Mouse (Mus musculus) heart, embryonic 11.5 days (tissue): ENCODE data around the gene Rbm44. TPM values are rescaled to one million over a fixed set of nuclear protein-coding genes. Genes with fewer than 3 reads are reported as not detected.
A peak's percentile ranks its signal among the peaks of the same experiment; 100 is the strongest.

Source experiments
- ATAC-seq: fragments of 200-750 bp; cut with Nextera tagmentation; replicated peaks from 2 replicates; pipeline ENCODE4 v1.8.0; 2017; ENCODE audit warnings: moderate library complexity; ENCODE audit not compliant: insufficient number of reproducible peaks, low FRiP score, low TSS enrichment
- H3K27ac ChIP-seq: fragments of 300-500 bp; sonication (generic); 2 replicates; pipeline ENCODE4 v1.5.1; 2014; ENCODE audit warnings: mild to moderate bottlenecking, low read depth, low read length
- H3K27me3 ChIP-seq: fragments of 300-500 bp; sonication (generic); 2 replicates; pipeline ENCODE4 v1.6.1; 2014; ENCODE audit warnings: mild to moderate bottlenecking, low read length, mixed read lengths; ENCODE audit not compliant: control insufficient read depth, insufficient read depth
- H3K36me3 ChIP-seq: fragments of 300-500 bp; sonication (generic); 2 replicates; pipeline ENCODE4 v1.6.1; 2014; ENCODE audit warnings: mild to moderate bottlenecking, low read length, moderate library complexity, mixed read lengths; ENCODE audit not compliant: control insufficient read depth, insufficient read depth
- H3K4me1 ChIP-seq: fragments of 300-500 bp; sonication (generic); 2 replicates; pipeline ENCODE4 v1.6.1; 2014; ENCODE audit warnings: low read length; ENCODE audit not compliant: control insufficient read depth, insufficient read depth
- H3K4me2 ChIP-seq: fragments of 300-500 bp; sonication (generic); 2 replicates; pipeline ENCODE4 v1.6.1; 2014; ENCODE audit warnings: mild to moderate bottlenecking, moderate library complexity
- H3K4me3 ChIP-seq: fragments of 300-500 bp; sonication (generic); 2 replicates; pipeline ENCODE4 v1.5.1; 2014; ENCODE audit warnings: low read depth, low read length
- H3K9ac ChIP-seq: fragments of 300-500 bp; sonication (generic); 2 replicates; pipeline ENCODE4 v1.6.1; 2014; ENCODE audit warnings: mild to moderate bottlenecking, low read depth, low read length, moderate library complexity
- H3K9me3 ChIP-seq: fragments of 300-500 bp; sonication (generic); replicated peaks from 2 replicates; pipeline ENCODE4 v1.6.1; 2016; ENCODE audit warnings: low read length; ENCODE audit not compliant: control insufficient read depth
- WGBS: fragments of 180-500 bp; shearing (Covaris S2); extraction: QIAGEN DNeasy Blood & Tissue Kit; methylation state at CpG from one replicate; pipeline ENCODE4 v1.1.7; 2014; ENCODE audit not compliant: insufficient replicate concordance; 5-methylcytosine and 5-hydroxymethylcytosine counted together
- polyA plus RNA-seq: library from polyadenylated mRNA; unstranded; fragments of >200 nt; fragmentation: Nextera tagmentation; extraction: Ambion mirVana; gene quantifications from 2 replicates; pipeline ENCODE4 v1.2.1, GENCODE M21; 2014

Rbm44 gene
- polyA plus RNA-seq, 1 experiment from 2014 or later: 2.4 TPM

DNA sequence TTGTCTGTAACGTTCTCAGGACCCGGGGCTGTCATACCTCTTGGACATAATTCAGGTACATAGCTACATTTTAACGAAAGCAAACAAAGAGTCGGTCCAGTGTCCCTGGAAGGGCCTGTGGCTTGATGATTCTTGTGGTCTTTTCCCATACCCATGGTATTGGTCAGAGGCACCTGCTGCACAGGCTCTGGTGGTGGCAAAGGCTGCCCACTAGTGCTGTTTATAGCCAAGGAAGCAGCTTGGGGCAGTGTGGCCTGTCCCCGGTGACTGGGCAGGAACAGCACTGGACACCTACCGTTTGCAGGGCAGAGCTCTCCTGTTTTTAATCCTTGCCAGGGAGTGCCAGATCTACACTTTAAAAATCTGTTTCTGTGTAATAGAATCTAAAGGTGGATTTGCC is 35.8 kb downstream of the Rbm44 start:
- no peak overlapping the region for H3K4me3 ChIP-seq
- no peaks in the 10 kb centered on the region for H3K36me3 ChIP-seq
- H3K4me2 ChIP-seq: peak overlapping the region; percentile 81; the same call in 1 of the 2 replicates
- no peaks in the 10 kb centered on the region for H3K9me3 ChIP-seq
- ATAC-seq: no peak
- H3K27ac ChIP-seq: no peak overlapping the region
- no peak overlapping the region for H3K9ac ChIP-seq
- 68% methylated on average over 6 of the region's 6 CpGs for WGBS
- H3K27me3 ChIP-seq: peaks cover 2% of the 10 kb centered on the region
- H3K4me1 ChIP-seq: peaks cover 15% of the 10 kb centered on the region; the same call in 1 of the 2 replicates

DNA sequence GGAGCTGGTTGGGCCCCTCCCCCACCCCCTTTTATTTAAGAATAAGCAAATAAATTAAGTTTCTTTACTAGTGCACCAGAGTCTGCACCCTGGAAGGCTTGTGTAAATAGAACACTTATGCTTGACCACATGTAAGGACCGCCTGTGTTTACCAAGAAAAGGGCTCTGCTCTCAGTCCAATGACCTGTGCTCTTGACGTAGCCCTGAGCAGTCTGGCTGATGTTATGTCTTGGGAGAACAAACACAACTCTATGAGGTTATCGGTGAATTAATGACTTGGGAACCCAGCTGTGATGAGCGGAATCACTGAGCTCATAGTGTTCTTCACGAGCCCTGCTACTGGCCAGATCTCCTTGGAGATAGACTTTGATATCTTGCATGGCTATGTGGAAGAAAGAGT is 36.4 kb downstream of the Rbm44 start:
- Histone ChIP-seq H3K36me3 (peaks cover under 1% of the 10 kb centered on the region; the same call in 1 of the 2 replicates), H3K4me1 (peaks cover 15% of the 10 kb centered on the region; the same call in 1 of the 2 replicates), H3K27me3 (peaks cover 2% of the 10 kb centered on the region), H3K27ac (no peak overlapping the region), H3K9me3 (no peaks in the 10 kb centered on the region; the same call in 1 of the 2 replicates), H3K9ac (no peak overlapping the region), H3K4me3 (no peak overlapping the region), H3K4me2 (peak overlapping the region; percentile 9)
- ATAC-seq: no peak
- WGBS: 55% methylated on average over 5 of the region's 5 CpGs

DNA sequence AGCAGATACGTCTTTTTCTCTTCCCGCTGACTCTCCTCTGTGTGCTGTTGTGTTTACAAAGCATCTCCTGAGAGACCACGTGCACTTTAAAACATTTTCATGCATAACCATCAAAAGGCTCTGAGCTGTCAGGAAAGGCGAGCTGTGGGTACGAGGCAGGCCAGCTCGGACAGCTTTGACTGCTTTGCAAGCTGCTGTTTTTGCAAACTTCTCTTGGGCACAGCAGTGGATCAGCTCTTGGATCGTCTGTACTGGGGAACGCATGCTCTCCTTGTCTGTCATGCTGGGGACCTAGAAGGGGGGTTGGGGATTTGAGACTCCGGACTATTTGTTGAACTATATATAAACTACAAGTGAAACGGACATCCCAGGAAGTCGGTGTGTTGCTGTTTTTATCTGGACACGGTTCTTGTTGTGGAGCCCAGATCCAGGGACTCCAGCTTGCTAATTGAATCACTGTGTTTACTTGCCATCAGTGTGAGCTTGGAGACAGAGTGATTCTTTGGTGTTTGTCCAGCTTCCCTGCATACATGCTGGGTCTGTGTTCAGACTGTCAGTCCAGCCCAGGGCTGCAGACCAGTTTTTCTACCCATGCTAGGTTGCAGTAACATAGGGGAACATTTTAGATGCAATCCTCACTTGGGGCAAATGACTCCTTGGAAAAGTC is 37.0 kb downstream of the Rbm44 start:
- peak overlapping the region; percentile 9 for H3K4me2 ChIP-seq
- H3K4me1 ChIP-seq: peaks cover 15% of the 10 kb centered on the region; the same call in 1 of the 2 replicates
- H3K4me3 ChIP-seq: no peak overlapping the region
- no peak for ATAC-seq
- WGBS: 31% methylated on average over 12 of the region's 12 CpGs
- no peak overlapping the region for H3K9ac ChIP-seq
- H3K36me3 ChIP-seq: peaks cover 4% of the 10 kb centered on the region; the same call in 1 of the 2 replicates
- no peaks in the 10 kb centered on the region; the same call in 1 of the 2 replicates for H3K9me3 ChIP-seq
- no peak overlapping the region for H3K27ac ChIP-seq
- peaks cover 2% of the 10 kb centered on the region for H3K27me3 ChIP-seq

DNA sequence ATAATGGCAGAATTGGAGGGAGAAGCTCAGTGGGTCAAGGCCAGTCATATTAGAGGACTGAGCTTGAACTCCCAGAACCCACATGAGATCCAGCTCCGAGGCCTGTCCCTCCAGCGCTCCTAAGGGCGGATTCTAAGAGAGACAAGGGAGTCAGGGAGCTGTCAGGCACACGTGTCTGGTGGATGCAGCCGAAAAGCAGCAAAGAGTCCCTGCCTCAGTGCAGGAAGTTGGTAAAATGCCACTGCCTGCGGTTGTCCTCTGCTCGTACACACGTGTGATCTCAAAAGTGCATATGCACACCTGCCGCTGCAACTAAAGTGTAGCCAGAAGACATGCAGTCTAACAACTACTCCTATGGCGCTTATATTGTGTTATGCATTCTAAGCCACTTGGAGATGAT is 38.4 kb downstream of the Rbm44 start:
- Histone ChIP-seq H3K27ac (no peak overlapping the region), H3K27me3 (peaks cover under 1% of the 10 kb centered on the region), H3K9ac (no peak overlapping the region), H3K4me2 (no peak overlapping the region), H3K9me3 (no peaks in the 10 kb centered on the region; the same call in 1 of the 2 replicates), H3K36me3 (peaks cover 4% of the 10 kb centered on the region; the same call in 1 of the 2 replicates), H3K4me1 (peaks cover 15% of the 10 kb centered on the region; the same call in 1 of the 2 replicates), H3K4me3 (no peak overlapping the region)
- 67% methylated on average over 10 of the region's 10 CpGs for WGBS
- ATAC-seq: no peak

DNA sequence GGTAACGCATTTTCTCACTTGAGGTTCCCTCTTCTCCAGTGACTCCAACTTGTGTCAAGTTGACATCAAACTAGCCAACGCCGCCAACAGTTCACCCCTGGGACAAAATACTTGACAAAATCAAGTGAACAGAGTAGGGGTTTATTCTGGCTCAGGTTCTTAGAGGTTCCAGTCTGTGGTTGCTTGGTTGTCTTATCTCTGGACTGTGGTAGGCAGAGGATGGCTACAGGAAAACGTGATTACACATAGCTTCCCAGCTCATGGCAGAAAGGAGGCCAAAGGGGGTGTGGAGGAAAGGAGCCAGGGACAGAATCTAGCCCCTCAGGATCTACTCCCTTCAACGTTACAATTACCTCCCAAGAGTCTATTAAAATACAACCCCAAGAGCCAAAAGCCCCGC is 41.8 kb downstream of the Rbm44 start:
- Histone ChIP-seq H3K27me3 (no peaks in the 10 kb centered on the region), H3K4me1 (0 out of 2 replicates have a peak, but pooled peaks cover 2% of the 10 kb centered on the region), H3K9ac (no peak overlapping the region), H3K27ac (no peak overlapping the region), H3K9me3 (no peaks in the 10 kb centered on the region; the same call in 1 of the 2 replicates), H3K36me3 (peaks cover 4% of the 10 kb centered on the region; the same call in 1 of the 2 replicates), H3K4me3 (no peak overlapping the region), H3K4me2 (no peak overlapping the region)
- WGBS: 81% methylated on average over 6 of the region's 6 CpGs
- ATAC-seq: no peak

DNA sequence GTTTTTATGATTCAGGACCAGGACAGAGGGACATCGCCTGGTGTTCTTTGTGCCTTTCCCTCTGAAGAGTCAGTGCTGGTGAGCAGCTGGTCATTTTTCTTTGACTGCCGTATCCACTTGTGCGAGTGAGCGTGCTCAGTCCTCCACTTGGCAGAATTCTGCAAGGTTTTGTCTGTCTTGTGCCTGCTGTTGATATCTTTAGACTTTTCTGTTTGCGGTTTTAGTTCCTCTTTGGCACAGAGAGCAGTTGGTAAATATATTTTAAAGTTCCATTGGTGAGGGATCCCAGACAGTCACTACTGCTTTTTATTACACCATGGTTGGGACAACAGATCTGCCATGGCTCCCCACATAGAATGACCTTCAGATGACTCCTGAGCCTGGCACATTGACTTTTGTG is 42.4 kb downstream of the Rbm44 start:
- no peak overlapping the region for H3K4me2 ChIP-seq
- H3K4me1 ChIP-seq: 0 out of 2 replicates have a peak, but pooled peaks cover 2% of the 10 kb centered on the region
- H3K36me3 ChIP-seq: peaks cover 4% of the 10 kb centered on the region; the same call in 1 of the 2 replicates
- no peaks in the 10 kb centered on the region; the same call in 1 of the 2 replicates for H3K9me3 ChIP-seq
- 87% methylated on average over 5 of the region's 5 CpGs for WGBS
- no peak overlapping the region for H3K9ac ChIP-seq
- H3K4me3 ChIP-seq: no peak overlapping the region
- no peak overlapping the region for H3K27ac ChIP-seq
- no peaks in the 10 kb centered on the region for H3K27me3 ChIP-seq
- no peak for ATAC-seq

- 80% methylated on average over 7 of the region's 7 CpGs for WGBS
- ATAC-seq: no peak
- Histone ChIP-seq H3K9ac (no peak overlapping the region), H3K4me2 (no peak overlapping the region), H3K4me3 (no peak overlapping the region), H3K9me3 (no peaks in the 10 kb centered on the region; the same call in 1 of the 2 replicates), H3K27me3 (no peaks in the 10 kb centered on the region), H3K4me1 (no peaks in the 10 kb centered on the region), H3K27ac (no peak overlapping the region), H3K36me3 (peaks cover 4% of the 10 kb centered on the region; the same call in 1 of the 2 replicates)
Measured at GRCm38 (mm10) chr1:91187786-91188640, 43.1 kb downstream of the Rbm44 start.

DNA sequence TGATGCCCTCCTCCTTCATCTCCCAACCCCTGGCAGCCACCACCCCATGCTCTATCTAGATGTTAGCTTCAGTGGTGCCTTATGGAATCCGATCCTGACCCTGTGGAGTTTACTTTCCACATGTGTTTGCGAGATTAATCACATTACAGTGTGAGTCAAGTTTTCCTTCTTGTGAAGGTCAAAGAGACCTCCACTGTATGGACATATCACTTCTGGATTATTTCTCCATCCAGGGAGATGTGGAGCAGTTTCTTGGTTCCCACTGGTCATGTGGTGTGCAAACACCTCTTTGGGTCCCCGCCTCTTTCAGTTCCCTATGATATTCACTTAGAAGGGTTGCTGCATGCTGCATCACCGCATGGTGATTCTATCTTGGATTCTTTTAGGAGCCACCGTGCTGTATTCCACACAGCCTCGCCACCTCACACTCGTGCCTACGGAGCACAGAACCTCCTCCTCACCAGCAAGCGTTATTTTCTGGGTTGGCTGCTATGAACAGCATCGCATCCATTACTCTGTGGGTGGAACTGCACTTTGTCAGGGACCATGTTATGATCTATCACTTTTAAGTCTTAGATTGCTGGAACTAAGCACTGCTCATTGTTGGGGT is 44.1 kb downstream of the Rbm44 start:
- no peaks in the 10 kb centered on the region for H3K4me1 ChIP-seq
- 80% methylated on average over 10 of the region's 10 CpGs for WGBS

More for the DNA sequence above, 44.1 kb downstream of the Rbm44 start:
- no peaks in the 10 kb centered on the region; the same call in 1 of the 2 replicates for H3K9me3 ChIP-seq
- no peak overlapping the region for H3K4me2 ChIP-seq
- no peaks in the 10 kb centered on the region for H3K27me3 ChIP-seq
- no peak for ATAC-seq
- H3K4me3 ChIP-seq: no peak overlapping the region
- H3K9ac ChIP-seq: no peak overlapping the region
- no peak overlapping the region for H3K27ac ChIP-seq
- H3K36me3 ChIP-seq: peaks cover 4% of the 10 kb centered on the region; the same call in 1 of the 2 replicates
